Mouse (Mus musculus): ENCODE measurements around the gene Nhsl1.

DNA sequence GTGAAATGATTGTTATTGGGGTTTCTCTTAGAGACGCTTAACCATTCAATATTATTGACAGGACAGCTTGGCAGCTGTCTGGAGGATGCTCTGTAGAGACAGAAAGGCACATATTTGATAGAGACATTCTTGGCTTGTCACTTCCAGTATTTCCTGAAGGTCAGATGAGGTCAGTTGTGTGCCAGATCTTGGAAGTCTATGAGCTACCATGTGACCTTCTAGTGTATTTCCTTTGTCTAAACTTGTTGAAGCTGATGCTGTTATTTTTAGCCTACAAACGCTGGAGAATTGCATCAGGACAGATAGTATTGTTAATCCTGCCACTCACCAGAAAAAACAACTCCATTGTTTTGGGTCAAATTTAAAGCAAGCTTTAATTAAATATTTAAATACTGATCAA lies 66.0 kb downstream of the Nhsl1 start:
- TF ChIP-seq CTCF (IDR thresholded peaks at IDR 0.05; ENCODE audit: low read depth): no peak
- TF ChIP-seq EP300 (IDR thresholded peaks at IDR 0.05; ENCODE audit: low read depth): no peak

Data from liver, embryonic 14.5 days (tissue).